Mouse (Mus musculus) stomach, postnatal 0 days (tissue): Measurements from ENCODE around the gene Stat6. TPM values are rescaled to one million over a fixed set of nuclear protein-coding genes. Genes with fewer than 3 reads are reported as not detected.

Source experiments
- ATAC-seq: fragments of 200-750 bp; cut with Nextera tagmentation; 2 replicates; pipeline ENCODE4 v1.8.0; 2017; ENCODE audit not compliant: low FRiP score, low TSS enrichment
- DNase-seq: peaks from one replicate; pipeline ENCODE4 v3.0.0-alpha.2; 2016; ENCODE audit warnings: low spot score
- H3K27ac ChIP-seq: fragments of 300-500 bp; sonication (generic); replicated peaks from 2 replicates; pipeline ENCODE4 v1.5.1; 2014; ENCODE audit warnings: mild to moderate bottlenecking, control low read depth
- H3K27me3 ChIP-seq: fragments of 300-500 bp; sonication (generic); 2 replicates; pipeline ENCODE4 v1.6.1; 2014; ENCODE audit warnings: low read length; ENCODE audit not compliant: control insufficient read depth, insufficient read depth
- H3K36me3 ChIP-seq: fragments of 300-500 bp; sonication (generic); 2 replicates; pipeline ENCODE4 v1.6.1; 2014; ENCODE audit warnings: low read length, mixed read lengths; ENCODE audit not compliant: control insufficient read depth, insufficient read depth
- H3K4me1 ChIP-seq: fragments of 300-500 bp; sonication (generic); replicated peaks from 2 replicates; pipeline ENCODE4 v1.6.1; 2014; ENCODE audit warnings: antibody characterized with exemption; ENCODE audit not compliant: control insufficient read depth, insufficient read depth
- H3K4me2 ChIP-seq: fragments of 300-500 bp; sonication (generic); replicated peaks from 2 replicates; pipeline ENCODE4 v1.6.1; 2014; ENCODE audit warnings: low read depth, mild to moderate bottlenecking, control low read depth, moderate library complexity
- H3K4me3 ChIP-seq: fragments of 300-500 bp; sonication (generic); 2 replicates; pipeline ENCODE4 v1.5.1; 2014; ENCODE audit warnings: low read depth, low read length, control low read depth
- H3K9ac ChIP-seq: fragments of 300-500 bp; sonication (generic); 2 replicates; pipeline ENCODE4 v1.6.1; 2014; ENCODE audit warnings: mild to moderate bottlenecking, low read length, control low read depth, mixed read lengths
- H3K9me3 ChIP-seq: fragments of 300-500 bp; sonication (generic); 2 replicates; pipeline ENCODE4 v1.6.1; 2016; ENCODE audit warnings: low read length; ENCODE audit not compliant: control insufficient read depth
- CTCF ChIP-seq: IDR thresholded peaks from 2 replicates; pipeline ENCODE4 v1.5.1; 2016; ENCODE audit warnings: antibody characterized with exemption, low read depth, mild to moderate bottlenecking, moderate library complexity
- EP300 ChIP-seq: optimal IDR thresholded peaks from 2 replicates; pipeline ENCODE3; 2016; ENCODE audit warnings: antibody characterized with exemption
- WGBS: fragments of 180-500 bp; shearing (Covaris S2); extraction: QIAGEN DNeasy Blood & Tissue Kit; methylation state at CpG from one replicate; pipeline ENCODE4 v1.1.7; 2014; 5-methylcytosine and 5-hydroxymethylcytosine counted together
- polyA plus RNA-seq: library from polyadenylated mRNA; unstranded; fragments of >200 nt; fragmentation: Nextera tagmentation; extraction: Ambion mirVana; gene quantifications from 2 replicates; pipeline ENCODE4 v1.2.1, GENCODE M21; 2015

The Stat6 gene
- polyA plus RNA-seq, 1 experiment from 2014 or later: 31.4 TPM

DNA sequence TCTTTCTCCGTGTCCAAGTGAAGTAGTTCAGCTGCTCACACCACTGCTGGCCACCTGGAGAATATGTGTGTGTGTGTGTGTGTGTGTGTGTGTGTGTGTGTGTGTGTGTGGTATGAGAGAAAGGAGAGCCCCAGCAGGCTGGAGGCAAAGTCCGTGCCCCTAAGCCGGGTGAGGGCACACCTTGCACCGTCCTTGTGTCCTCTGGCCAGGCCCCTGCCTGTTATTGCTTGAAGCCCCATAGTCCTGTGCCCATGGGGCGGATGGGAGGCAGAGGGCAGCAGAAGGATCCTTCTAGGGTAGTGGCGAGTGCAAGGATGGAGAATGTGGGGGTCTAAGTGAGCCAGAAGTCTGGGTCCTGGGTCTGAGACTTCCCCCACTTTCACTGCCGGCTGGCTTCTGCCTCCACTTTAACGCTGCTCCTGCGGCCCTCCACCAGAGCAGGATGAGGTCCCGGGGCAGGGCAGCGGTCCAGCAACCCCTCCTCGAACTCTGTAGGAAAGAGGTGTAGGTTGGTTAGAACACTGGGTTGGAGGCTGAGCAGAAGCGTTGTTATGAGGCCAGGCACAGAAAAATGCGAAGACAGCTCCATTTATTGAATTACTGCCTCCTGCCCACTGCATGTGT lies 18.6 kb downstream of the Stat6 start:
- Histone ChIP-seq H3K9ac (peak overlapping the region; percentile 59), H3K9me3 (no peaks in the 10 kb centered on the region), H3K4me2 (peak overlapping the region; percentile 55), H3K27ac (peak overlapping the region; percentile 90), H3K4me3 (peak overlapping the region; percentile 25; the same call in 1 of the 2 replicates), H3K36me3 (peaks cover 9% of the 10 kb centered on the region), H3K27me3 (no peaks in the 10 kb centered on the region), H3K4me1 (peaks cover 22% of the 10 kb centered on the region)
- ATAC-seq: peak; percentile 18; the same call in 1 of the 2 replicates
- TF ChIP-seq CTCF (no peak), EP300 (no peak)
- peak; percentile 60 for DNase-seq
- 18% methylated on average over 14 of the region's 14 CpGs for WGBS

DNA sequence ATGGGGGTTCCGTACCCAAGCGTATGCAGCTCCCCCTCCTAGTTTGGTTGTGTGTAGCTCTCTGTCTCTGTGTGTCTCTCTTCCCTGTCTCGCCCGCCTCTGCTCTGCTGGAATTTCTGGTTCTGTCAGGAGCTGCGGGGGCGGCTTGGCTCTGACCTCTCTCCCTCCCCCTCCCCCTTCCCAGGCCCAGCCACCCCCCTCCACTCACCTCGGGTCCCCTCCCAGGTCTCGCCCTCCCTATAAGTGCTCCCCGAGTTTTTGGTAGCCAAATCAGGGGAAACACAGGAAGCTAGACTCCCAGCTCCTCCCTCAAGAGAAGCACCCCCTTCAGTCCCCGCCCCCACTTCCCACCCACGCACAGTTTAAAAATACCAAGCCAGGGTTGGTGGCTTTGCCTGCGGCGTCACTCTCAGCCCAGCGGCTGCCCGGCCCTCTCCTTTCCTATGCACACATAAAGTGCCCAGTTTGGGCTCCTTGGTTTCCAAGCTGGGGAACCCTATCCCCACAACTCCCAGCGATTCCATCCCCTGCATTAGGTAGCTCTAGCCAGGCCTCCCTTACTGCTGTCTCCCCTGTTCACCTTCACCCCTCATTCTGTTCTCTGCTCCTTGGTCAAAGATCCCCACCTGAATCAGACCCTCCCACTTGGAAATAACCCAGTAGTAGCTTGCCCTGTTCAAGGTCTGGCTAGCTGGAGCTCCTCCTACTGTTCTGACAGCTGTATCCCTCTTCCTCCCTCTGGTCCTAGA lies 19.3 kb downstream of the Stat6 start:
- Histone ChIP-seq H3K27ac (peak overlapping the region; percentile 90), H3K4me3 (peak overlapping the region; percentile 25), H3K9ac (peak overlapping the region; percentile 59), H3K36me3 (peaks cover 5% of the 10 kb centered on the region), H3K27me3 (no peaks in the 10 kb centered on the region), H3K9me3 (no peaks in the 10 kb centered on the region), H3K4me1 (peaks cover 22% of the 10 kb centered on the region), H3K4me2 (peak overlapping the region; percentile 55)
- TF ChIP-seq CTCF (no peak), EP300 (no peak)
- DNase-seq: peak; percentile 88
- ATAC-seq: peak; percentile 67
- WGBS: 4% methylated on average over 16 of the region's 16 CpGs

DNA sequence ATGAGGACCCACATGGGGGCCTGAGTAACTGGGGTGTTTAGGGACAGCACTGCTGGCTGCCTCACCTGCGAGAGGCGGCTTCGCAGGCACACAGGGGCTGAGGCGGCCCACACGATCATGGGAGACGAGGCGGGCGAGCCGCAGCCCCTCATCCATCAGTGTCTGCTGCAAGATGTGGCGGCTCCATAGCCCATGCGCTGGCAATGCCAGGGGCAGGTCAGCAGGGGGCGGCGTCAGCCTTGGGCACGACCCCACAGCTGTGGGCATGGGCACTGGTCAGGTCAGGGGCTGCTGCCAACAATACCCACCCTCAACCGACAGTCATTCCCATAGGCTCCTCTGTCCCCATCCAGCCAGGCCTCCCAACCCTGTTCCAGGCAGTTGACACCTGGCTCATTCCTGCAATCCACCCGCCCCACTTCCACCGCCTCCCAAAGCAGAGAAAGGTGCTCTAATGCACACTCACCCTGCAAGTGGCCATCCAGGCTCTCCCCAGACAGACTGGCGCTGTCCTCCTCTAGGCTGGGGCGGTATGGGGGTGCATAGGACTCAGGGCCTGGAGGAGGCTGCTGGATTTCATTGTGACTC lies 20.0 kb downstream of the Stat6 start:
- DNase-seq: peak; percentile 47
- H3K27ac ChIP-seq: peak overlapping the region; percentile 90
- no peaks in the 10 kb centered on the region for H3K27me3 ChIP-seq
- peak overlapping the region; percentile 55 for H3K4me2 ChIP-seq
- TF ChIP-seq CTCF: peak; percentile 53
- no peak for TF ChIP-seq EP300
- peak overlapping the region; percentile 25 for H3K4me3 ChIP-seq
- 0 out of 2 replicates have a peak overlapping the region, but pooled peaks have one; percentile 8 for H3K9ac ChIP-seq
- no peak for ATAC-seq
- no peaks in the 10 kb centered on the region for H3K9me3 ChIP-seq
- WGBS: 33% methylated on average over 17 of the region's 19 CpGs
- H3K36me3 ChIP-seq: peaks cover 3% of the 10 kb centered on the region; the same call in 1 of the 2 replicates
- H3K4me1 ChIP-seq: peaks cover 22% of the 10 kb centered on the region

DNA sequence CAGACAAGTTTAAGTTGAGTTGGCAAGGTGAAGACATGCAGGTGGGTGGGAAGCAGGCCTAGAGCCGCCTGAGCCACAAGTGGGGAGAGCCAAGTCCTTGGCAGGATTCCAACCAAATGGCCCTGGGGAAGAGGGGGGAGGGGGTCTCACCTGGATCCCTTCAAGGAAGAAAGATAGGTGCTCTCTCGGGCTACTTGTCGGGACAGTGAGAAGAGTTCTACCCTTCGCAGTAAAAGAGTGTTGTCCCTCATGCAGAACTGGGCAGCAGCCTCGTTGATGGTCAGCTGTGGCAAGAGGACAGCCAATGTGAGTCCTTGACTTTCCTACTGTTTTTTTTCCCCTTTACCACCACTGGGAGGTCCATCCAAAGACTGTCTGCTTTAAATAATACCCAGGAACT lies 20.8 kb downstream of the Stat6 start:
- DNase-seq (no peak), ATAC-seq (no peak)
- no peaks in the 10 kb centered on the region for H3K27me3 ChIP-seq
- peaks cover 3% of the 10 kb centered on the region; the same call in 1 of the 2 replicates for H3K36me3 ChIP-seq
- H3K9ac ChIP-seq: no peak overlapping the region
- no peaks in the 10 kb centered on the region for H3K9me3 ChIP-seq
- H3K4me3 ChIP-seq: no peak overlapping the region
- TF ChIP-seq CTCF (no peak), EP300 (no peak)
- H3K4me1 ChIP-seq: peaks cover 22% of the 10 kb centered on the region
- H3K4me2 ChIP-seq: 0 out of 2 replicates have a peak overlapping the region, but pooled peaks have one; percentile 8
- 25% methylated on average over 5 of the region's 5 CpGs for WGBS
- H3K27ac ChIP-seq: peak overlapping the region; percentile 30; the same call in 1 of the 2 replicates

DNA sequence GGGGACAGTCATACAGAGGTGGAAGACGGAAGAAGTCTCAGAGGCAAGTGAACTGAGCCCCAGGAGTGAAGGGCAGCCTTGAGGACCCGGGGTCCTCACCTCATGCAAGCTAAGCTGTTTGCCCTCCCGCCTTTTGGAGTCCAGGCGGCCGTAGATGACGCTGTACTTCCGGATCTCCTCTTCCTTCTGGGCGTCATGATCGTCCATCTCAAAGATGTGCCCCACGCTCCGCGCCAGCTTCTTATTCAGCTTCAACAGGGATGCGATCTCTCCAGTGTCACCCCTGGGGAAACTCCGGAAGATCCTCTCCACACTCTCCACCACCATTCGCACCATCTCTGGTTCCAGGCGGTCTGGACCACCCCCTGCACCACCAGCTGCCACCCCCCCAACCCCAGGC lies 21.4 kb downstream of the Stat6 start:
- H3K9me3 ChIP-seq: no peaks in the 10 kb centered on the region
- DNase-seq (no peak), ATAC-seq (no peak)
- H3K4me3 ChIP-seq: no peak overlapping the region
- H3K36me3 ChIP-seq: 0 out of 2 replicates have a peak, but pooled peaks cover 3% of the 10 kb centered on the region
- H3K27me3 ChIP-seq: no peaks in the 10 kb centered on the region
- H3K27ac ChIP-seq: no peak overlapping the region; the same call in 1 of the 2 replicates
- peaks cover 25% of the 10 kb centered on the region for H3K4me1 ChIP-seq
- 61% methylated on average over 16 of the region's 16 CpGs for WGBS
- H3K4me2 ChIP-seq: peak overlapping the region; percentile 84; the same call in 1 of the 2 replicates
- TF ChIP-seq EP300: no peak
- TF ChIP-seq CTCF: no peak
- no peak overlapping the region for H3K9ac ChIP-seq
